Mouse (Mus musculus) bone marrow, adult 2 months (tissue): ENCODE results near the gene Gm19935. TPM values are rescaled to one million over a fixed set of nuclear protein-coding genes. Genes with fewer than 3 reads are reported as not detected.

Source experiments
- H3K27ac ChIP-seq: fragments of 200-500 bp; 2 replicates; pipeline ENCODE4 v1.5.1; 2012; ENCODE audit warnings: low read depth, mild to moderate bottlenecking, control low read depth, inconsistent platforms, low read length; ENCODE audit not compliant: control insufficient read depth, poor library complexity, insufficient read depth
- H3K4me1 ChIP-seq: fragments of 200-500 bp; 2 replicates; pipeline ENCODE4 v1.6.1; 2011; ENCODE audit warnings: low read length; ENCODE audit not compliant: control insufficient read depth, insufficient read depth
- H3K4me3 ChIP-seq: fragments of 200-500 bp; replicated peaks from 2 replicates; pipeline ENCODE3; 2011; ENCODE audit warnings: mild to moderate bottlenecking, low read depth, low read length, control low read depth; ENCODE audit not compliant: control insufficient read depth
- CTCF ChIP-seq: fragments of 200-500 bp; IDR thresholded peaks from 2 replicates; pipeline ENCODE4 v1.5.1; 2011; ENCODE audit warnings: low read length, control low read depth; ENCODE audit not compliant: control insufficient read depth, insufficient read depth
- POLR2A ChIP-seq: fragments of 200-500 bp; IDR thresholded peaks from 2 replicates; pipeline ENCODE4 v1.6.1; 2011; ENCODE audit warnings: low read depth, mild to moderate bottlenecking, control low read depth, low read length, borderline replicate concordance; ENCODE audit not compliant: control insufficient read depth
- WGBS: fragments of 180-500 bp; shearing (Covaris S2); methylation state at CpG from one replicate; pipeline ENCODE4 v1.1.7; 2018; 5-methylcytosine and 5-hydroxymethylcytosine counted together
- polyA plus RNA-seq: library from polyadenylated mRNA; stranded (reverse); fragments of >200 nt; gene quantifications from 2 replicates; pipeline ENCODE4 v1.2.4, GENCODE M21; 2011; ENCODE audit warnings: low replicate concordance; ENCODE audit not compliant: missing spikeins, insufficient read depth, insufficient read length

Gm19935 gene
- polyA plus RNA-seq, 1 experiment: 1.6 TPM

DNA sequence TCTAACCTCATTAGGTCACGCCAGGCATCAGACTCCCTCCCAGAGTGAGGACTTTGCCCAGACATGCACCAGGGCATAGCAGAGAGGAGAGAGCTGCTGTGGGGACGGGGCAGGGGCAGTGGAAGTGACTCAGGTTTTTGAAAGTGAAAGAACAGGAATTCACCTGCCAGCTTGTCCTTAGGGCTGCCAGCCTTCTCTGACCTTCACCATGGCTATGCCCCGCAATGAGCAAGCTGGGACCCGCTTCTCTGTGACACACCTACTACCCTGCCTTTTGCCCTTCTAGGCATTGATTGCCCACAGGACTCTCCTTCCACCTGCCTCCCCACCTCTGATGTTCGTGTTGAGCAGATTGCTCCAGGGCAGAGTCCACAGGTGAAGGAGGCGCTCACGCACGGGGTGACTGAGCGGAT, 8.3 kb upstream of the Gm19935 start:
- no peak overlapping the region for H3K4me3 ChIP-seq
- H3K27ac ChIP-seq: no peak overlapping the region
- H3K4me1 ChIP-seq: no peaks in the 10 kb centered on the region; the same call in 1 of the 2 replicates
- WGBS: 62% methylated on average over 9 of the region's 9 CpGs
- TF ChIP-seq CTCF: no peak
- no peak for TF ChIP-seq POLR2A

DNA sequence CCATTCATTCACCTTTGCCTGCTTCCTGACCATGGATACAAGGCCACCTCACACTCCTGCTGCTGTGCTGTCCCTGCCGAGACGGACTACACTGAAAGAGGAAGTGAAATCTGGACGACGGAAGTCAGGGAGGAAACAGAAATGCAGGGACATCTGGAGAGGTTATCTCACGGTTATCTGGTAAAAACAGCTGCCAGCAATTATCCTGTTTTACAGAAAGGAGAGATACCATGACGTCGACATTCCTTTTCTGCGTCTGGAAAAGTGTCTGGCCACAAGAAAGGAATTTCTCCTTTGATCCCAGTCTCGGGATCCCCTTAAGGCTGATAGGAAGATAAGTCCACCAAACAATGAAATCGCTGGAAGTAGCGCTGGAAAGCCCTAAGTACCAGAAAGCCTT, 5.2 kb upstream of the Gm19935 start:
- H3K27ac ChIP-seq: no peak overlapping the region
- H3K4me3 ChIP-seq: no peak overlapping the region
- 19% methylated on average over 11 of the region's 11 CpGs for WGBS
- no peaks in the 10 kb centered on the region; the same call in 1 of the 2 replicates for H3K4me1 ChIP-seq
- TF ChIP-seq POLR2A (no peak), CTCF (no peak)

DNA sequence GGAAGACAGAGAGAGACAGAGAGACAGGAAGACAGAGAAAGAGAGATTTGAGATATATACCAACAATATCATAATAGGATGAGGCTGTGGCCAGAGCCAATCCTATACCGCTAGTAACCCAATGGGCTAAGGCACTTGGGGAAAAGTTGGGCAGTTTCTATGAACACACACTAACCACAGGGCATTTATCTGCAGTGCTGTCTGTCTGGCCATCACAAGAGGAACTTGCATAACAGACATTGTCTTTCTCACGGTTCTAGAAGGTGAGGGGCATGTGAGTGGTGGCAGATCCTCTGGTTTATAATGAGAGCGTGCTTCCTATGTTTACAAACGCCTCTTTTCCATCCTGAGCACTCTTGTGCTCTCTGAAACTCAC, 3.1 kb upstream of the Gm19935 start:
- TF ChIP-seq CTCF (no peak), POLR2A (no peak)
- H3K4me3 ChIP-seq: no peak overlapping the region
- H3K27ac ChIP-seq: no peak overlapping the region
- no peaks in the 10 kb centered on the region; the same call in 1 of the 2 replicates for H3K4me1 ChIP-seq
- WGBS: 26% methylated on average over 4 of the region's 4 CpGs

DNA sequence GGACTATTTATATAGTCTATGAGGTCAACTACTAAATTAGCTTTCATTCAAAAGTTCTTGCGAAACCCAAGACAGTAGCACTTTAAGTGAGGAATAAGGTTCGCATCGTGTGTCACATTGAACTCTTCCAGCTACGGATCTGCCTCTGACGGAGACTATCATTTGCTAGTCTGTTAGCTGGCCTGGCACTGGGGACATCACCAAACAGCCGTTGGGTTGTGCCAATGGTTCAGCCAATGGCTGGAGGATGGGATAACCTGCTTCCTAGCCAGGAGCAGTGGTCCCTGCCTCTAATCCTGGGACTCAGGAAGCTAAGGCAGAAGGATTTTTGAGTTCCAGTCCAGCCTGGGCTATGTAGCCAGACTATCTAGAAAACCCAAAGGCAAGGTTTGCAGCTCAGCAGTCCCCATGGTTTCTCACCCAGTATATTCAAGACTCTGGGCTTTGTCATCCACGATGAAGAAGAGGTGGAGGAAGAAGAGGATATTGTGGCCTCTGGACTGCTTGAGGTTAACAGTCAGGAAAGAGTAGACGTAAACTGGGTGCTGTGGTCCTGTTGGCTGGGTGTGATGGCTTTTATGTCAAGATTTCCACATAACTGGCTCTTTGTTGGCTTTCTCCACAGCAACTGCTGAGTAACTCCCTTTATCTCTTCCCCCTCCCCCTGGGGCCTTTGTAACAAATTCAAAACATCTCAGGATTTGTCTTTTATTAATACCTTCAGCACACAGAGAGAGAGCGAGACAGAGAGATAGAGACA, 2.5 kb upstream of the Gm19935 start:
- TF ChIP-seq POLR2A: no peak
- TF ChIP-seq CTCF: no peak
- 48% methylated on average over 9 of the region's 9 CpGs for WGBS
- H3K4me3 ChIP-seq: no peak overlapping the region
- H3K4me1 ChIP-seq: no peaks in the 10 kb centered on the region; the same call in 1 of the 2 replicates
- H3K27ac ChIP-seq: no peak overlapping the region

DNA sequence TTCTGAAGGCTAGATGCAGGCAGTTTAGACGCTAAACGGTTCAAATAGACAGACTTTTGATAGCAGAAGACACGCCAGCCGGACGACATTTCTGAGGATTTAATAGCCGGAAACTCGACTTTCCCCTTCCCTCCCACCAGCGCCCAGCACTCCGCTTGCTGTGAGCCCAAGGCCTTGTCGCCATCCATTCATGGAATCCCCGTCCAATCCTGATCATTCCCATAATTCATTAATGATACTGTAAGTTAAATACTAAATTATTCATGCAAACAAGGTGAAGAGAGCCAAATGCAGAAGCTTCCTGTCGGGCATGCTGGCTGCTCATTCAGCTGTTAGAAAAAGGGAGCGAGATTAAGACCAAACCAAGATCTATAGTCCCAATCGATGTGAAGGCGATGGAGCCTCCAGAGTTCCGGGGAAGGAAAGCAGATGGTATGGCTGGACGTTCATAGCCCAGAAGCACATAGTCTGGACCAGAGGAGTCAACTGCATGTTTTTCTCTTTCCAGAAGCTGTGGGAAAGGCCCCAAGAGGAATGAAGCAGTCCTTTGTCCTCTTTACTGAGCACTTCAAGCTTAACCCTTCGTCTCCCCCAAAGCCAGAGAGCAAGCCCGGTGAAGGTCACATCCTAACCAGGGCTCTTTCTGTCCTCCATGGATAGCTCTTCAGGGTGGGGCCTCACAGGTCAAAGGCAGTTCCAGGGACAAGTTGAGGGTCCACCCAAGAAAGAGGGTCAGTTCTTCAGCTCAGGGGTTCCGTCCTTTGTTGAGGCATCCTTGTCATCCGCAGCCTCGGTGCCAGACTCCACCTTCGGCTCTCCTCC, 921 bp downstream of the Gm19935 start:
- WGBS: 86% methylated on average over 23 of the region's 23 CpGs
- TF ChIP-seq POLR2A (no peak), CTCF (no peak)

DNA sequence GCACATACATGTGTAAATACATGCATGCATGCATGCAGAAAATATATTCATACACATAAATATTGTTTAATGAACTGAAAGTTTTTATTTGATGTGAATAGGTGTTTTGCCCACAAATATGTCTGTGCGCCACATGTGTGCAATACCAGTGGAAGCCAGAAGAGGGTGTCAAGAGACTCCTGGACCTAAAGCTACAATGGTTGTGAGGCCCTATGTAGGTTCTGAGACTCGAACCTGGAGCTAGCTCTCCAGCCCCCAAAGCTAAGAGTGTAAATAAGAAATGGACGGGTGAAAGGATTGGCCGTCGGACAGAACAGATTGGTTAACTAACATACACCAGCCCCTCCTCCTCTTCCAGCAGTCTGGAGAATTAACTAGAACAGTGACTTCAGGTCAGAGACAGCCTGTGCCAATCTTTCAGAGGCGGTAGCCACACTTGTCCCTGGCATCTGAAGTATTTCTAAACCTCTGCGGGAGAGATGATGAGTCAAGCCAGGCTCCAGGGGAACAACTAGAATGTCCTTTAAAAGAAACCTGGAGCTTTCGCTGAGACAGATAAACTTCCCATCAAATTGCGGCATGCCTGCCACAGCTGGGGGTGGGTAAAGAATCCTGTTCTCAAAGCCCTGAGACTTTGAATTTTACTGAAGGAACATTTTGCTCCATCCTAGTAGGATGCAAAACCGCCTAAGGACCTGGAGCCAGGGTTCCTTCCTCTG, 3.4 kb downstream of the Gm19935 start:
- 86% methylated on average over 10 of the region's 10 CpGs for WGBS
- H3K27ac ChIP-seq: no peak overlapping the region
- no peak overlapping the region for H3K4me3 ChIP-seq
- no peaks in the 10 kb centered on the region for H3K4me1 ChIP-seq
- TF ChIP-seq CTCF (no peak), POLR2A (no peak)

More for the DNA sequence above, 921 bp downstream of the Gm19935 start:
- Histone ChIP-seq H3K27ac (no peak overlapping the region), H3K4me1 (no peaks in the 10 kb centered on the region), H3K4me3 (no peak overlapping the region)

DNA sequence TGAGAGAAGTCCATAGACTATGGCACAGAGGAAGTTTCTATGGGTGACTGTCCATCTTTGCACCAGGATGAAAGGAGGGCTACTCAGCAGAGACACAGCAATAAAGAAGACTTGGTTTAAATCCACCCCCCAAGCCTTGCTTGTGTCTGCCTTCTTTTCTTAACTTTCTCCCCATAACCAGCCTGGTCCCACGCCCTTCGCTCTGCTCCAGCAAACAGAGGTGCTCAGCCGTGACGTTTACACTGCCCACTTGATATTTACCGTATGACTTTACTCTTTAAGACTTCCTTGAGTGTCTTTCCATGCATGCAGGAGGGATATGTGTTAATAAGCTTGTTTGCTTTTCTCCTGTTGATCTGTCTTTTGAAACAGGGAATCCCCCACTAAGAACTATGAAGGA, 17.7 kb downstream of the Gm19935 start:
- Histone ChIP-seq H3K27ac (no peak overlapping the region), H3K4me1 (peaks cover 1% of the 10 kb centered on the region; the same call in 1 of the 2 replicates), H3K4me3 (no peak overlapping the region)
- 75% methylated on average over 5 of the region's 5 CpGs for WGBS
- TF ChIP-seq POLR2A (no peak), CTCF (no peak)
